Mouse (Mus musculus): ENCODE data around the gene Itga7.

The Itga7 gene

GRCm38 (mm10) chr10:128933976-128934721 is 531 bp downstream of the Itga7 start:
- in situ Hi-C loops (cut with MboI, MseI): no loop called here

GRCm38 (mm10) chr10:128934997-128935787 is 1.6 kb downstream of the Itga7 start:
- in situ Hi-C loops (cut with MboI, MseI): no loop called here

GRCm38 (mm10) chr10:128935826-128936440 is 2.3 kb downstream of the Itga7 start:
- in situ Hi-C loops (cut with MboI, MseI): no loop called here

GRCm38 (mm10) chr10:128937756-128938390 is 4.3 kb downstream of the Itga7 start:
- in situ Hi-C loops (cut with MboI, MseI): no loop called here

- in situ Hi-C loops (cut with MboI, MseI): no loop called here
Measured at GRCm38 (mm10) chr10:128938457-128938856, 4.8 kb downstream of the Itga7 start.

- in situ Hi-C loops (cut with MboI, MseI): no loop called here
Measured at GRCm38 (mm10) chr10:128938974-128939373, 5.4 kb downstream of the Itga7 start.

GRCm38 (mm10) chr10:128940475-128941061 is 7.0 kb downstream of the Itga7 start:
- in situ Hi-C loops (cut with MboI, MseI): no loop called here

- in situ Hi-C loops (cut with MboI, MseI): no loop called here
Measured at GRCm38 (mm10) chr10:128945675-128946074, 12.1 kb downstream of the Itga7 start.

- in situ Hi-C loops (cut with MboI, MseI): no loop called here
Measured at GRCm38 (mm10) chr10:128947496-128947895, 13.9 kb downstream of the Itga7 start.

GRCm38 (mm10) chr10:128950208-128950887 is 16.7 kb downstream of the Itga7 start:
- in situ Hi-C loops (cut with MboI, MseI): no loop called here

GRCm38 (mm10) chr10:128958340-128958739 is 24.7 kb downstream of the Itga7 start:
- in situ Hi-C loops (cut with MboI, MseI): no loop called here

GRCm38 (mm10) chr10:128960142-128960541 is 26.5 kb downstream of the Itga7 start:
- in situ Hi-C loops (cut with MboI, MseI): no loop called here

GRCm38 (mm10) chr10:128960590-128961584 is 27.3 kb downstream of the Itga7 start, which contains the start of gene Mettl7b:
TSS of gene Mettl7b (minus strand) at chr10:128960988.
- in situ Hi-C loops (cut with MboI, MseI): no loop called here

- in situ Hi-C loops (cut with MboI, MseI): no loop called here
Measured at GRCm38 (mm10) chr10:128964961-128965360, 31.3 kb downstream of the Itga7 start.

- in situ Hi-C loops (cut with MboI, MseI): no loop called here
Measured at GRCm38 (mm10) chr10:128965871-128966270, 32.3 kb downstream of the Itga7 start.

- in situ Hi-C loops (cut with MboI, MseI): no loop called here
Measured at GRCm38 (mm10) chr10:128968341-128968749, 34.7 kb downstream of the Itga7 start.

GRCm38 (mm10) chr10:128970740-128971250 is 37.2 kb downstream of the Itga7 start:
- in situ Hi-C loops (cut with MboI, MseI): loop anchor here (10.0 kb wide), 1 partner anchor 1946 kb away; no protein-coding TSS in a partner anchor

- in situ Hi-C loops (cut with MboI, MseI): loop anchor here (10.0 kb wide), 1 partner anchor 1948 kb away; no protein-coding TSS in a partner anchor
Measured at GRCm38 (mm10) chr10:128972841-128973240, 39.2 kb downstream of the Itga7 start.

- in situ Hi-C loops (cut with MboI, MseI): loop anchor here (5.0 to 10.0 kb wide), 2 partner anchors 69 to 1952 kb away; no protein-coding TSS in a partner anchor
Measured at GRCm38 (mm10) chr10:128976395-128976794, 42.8 kb downstream of the Itga7 start.
